Mouse (Mus musculus): ENCODE results near the gene Gatad2a. TPM values are rescaled to one million over a fixed set of nuclear protein-coding genes. Genes with fewer than 3 reads are reported as not detected.
"Not testable (repeated sequence)": the region's sequence is repeated elsewhere in the genome, so short reads cannot be mapped to it uniquely, and the experiment has no call there.

Gatad2a gene
- polyA plus RNA-seq, 1 experiment: 51.1 TPM

- no peak for DNase-seq (ENCODE audit: low read depth)
These were observed 785 bp downstream of the Gatad2a start for GRCm38 (mm10) chr8:69995422-69995775.

DNA sequence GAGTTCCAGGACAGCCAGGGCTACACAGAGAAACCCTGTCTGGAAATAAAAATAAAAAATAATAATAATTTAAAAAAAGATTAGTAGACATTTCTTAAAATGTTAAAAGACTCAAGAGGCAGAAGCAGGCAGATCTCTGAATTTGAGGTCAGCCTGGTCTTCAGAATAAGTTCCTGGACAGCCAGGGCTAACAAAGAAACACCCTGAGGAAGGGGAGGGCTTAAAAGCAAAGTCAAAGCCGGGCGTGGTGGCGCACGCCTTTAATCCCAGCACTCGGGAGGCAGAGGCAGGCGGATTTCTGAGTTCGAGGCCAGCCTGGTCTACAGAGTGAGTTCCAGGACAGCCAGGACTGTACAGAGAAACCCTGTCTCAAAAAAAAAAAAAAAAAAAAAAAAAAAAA, 7.2 kb downstream of the Gatad2a start:
- DNase-seq (ENCODE audit: low read depth): not testable (repeated sequence)

DNA sequence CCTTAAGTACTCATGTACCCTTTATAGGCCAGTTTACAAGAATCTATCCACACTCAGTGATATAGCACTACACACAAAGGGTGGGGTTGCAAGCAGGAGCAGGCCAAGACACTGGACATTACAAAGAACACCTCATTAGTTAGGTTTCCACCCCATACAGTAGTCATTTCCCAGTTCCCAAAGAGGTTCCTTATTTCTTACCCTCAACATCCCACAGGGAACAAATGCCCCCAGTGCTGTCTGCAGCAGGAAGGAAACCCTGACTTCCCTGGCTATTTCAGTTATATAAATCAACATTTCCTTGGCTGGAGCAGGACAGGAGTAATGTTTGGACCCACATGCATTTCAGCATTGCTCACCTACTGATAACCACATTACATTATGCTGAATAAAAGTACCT, 8.4 kb downstream of the Gatad2a start:
- no peak for DNase-seq (ENCODE audit: low read depth)

- DNase-seq (ENCODE audit: low read depth): no peak
These were observed 11.2 kb downstream of the Gatad2a start for GRCm38 (mm10) chr8:69984876-69985553.

DNA sequence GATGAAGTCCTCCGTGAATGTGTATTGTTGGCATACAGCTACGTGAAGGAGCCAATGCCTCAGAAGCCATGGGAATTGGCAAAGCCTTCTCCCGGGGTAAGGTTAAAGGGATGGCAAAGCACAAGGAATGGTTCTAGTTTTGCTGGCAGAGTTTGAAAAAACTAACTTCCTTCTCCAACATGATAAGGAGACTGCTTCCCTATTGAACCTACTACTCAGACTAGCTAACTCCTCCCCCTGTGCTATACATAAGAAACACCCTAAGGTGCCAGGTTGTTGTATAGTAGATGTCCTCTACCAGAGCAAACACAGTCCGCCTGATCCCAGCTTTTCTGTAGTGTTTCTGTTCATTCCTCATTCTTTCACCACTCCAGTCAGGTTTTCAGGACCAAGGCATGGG, 17.7 kb downstream of the Gatad2a start:
- DNase-seq (ENCODE audit: low read depth): no peak

GRCm38 (mm10) chr8:69974806-69975205, 21.4 kb downstream of the Gatad2a start:
- no peak for DNase-seq (ENCODE audit: low read depth)

- no peak for DNase-seq (ENCODE audit: low read depth)
These were observed 22.0 kb downstream of the Gatad2a start for GRCm38 (mm10) chr8:69974194-69974614.

GRCm38 (mm10) chr8:69973442-69974161, 22.6 kb downstream of the Gatad2a start:
- DNase-seq (ENCODE audit: low read depth): no peak

DNA sequence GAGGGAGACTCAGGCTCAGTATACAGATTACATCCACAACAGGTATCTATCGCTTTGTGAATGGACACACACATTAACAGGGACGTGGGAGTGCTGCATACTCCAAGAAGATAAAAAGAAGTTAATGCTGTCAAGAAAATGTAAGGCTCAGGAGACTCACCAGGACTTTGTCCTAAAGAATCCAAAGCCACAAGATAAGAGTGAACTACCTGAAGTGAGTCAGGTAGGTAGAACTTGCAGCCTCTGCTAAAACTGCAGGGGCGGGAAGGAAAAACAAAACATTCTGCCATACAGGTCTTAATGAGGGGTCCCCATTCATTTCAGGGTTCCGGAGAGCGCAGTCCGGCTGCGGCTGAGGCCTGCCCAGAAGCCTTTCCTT, 23.1 kb downstream of the Gatad2a start:
- no peak for DNase-seq (ENCODE audit: low read depth)

- peak; percentile 83 for DNase-seq (ENCODE audit: low read depth)
These were observed 25.3 kb downstream of the Gatad2a start for GRCm38 (mm10) chr8:69970880-69971279.

DNA sequence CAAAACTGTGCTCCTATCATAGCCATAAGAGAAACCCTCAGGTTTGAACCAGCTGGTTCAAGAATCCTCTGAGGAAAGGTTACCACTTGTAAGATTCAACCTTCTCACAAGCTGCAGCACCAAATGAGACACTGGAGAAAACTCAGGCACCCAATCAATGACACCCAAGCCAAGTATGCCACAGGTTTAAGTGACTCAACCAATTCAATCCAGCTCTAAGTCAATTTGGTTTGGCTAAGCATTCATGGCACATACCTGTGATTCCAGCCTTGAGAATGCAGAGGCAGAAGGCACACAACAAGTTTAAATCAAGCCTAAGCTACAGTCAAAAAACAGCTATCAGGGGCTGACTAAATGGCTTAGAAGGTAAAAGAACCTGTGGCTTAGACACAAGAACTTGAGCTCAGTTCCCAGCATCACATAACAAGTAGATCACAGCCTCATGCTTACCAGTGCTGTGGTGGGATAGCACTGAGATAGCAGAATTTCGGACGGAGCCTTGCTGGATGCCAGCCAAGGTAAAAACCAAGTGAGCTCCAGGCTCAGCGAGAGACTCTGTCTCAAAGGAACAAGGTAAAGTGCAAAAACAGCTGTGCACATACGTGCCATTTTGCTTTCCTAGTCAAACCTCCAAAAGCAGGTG, 28.8 kb downstream of the Gatad2a start:
- no peak for DNase-seq (ENCODE audit: low read depth)

DNA sequence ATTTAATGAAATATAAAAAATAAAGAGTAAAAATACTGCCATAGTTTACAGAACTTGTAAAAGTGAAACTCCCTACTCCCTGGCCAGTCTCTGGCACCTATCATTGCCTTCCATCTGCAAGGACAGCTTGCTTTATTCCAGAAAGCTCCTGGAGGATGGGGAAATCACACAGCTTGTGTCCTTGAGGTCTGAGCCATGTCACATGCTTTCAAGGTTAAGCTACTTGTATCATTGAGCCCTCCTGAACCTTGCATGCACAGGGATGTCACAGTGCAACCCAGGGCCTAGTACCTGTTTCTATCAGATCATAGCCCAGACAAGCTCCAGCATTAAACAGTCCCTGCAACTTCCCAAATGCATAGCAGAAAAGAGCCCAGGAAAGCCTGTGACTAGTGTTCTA, 36.9 kb downstream of the Gatad2a start:
- no peak for DNase-seq (ENCODE audit: low read depth)

DNA sequence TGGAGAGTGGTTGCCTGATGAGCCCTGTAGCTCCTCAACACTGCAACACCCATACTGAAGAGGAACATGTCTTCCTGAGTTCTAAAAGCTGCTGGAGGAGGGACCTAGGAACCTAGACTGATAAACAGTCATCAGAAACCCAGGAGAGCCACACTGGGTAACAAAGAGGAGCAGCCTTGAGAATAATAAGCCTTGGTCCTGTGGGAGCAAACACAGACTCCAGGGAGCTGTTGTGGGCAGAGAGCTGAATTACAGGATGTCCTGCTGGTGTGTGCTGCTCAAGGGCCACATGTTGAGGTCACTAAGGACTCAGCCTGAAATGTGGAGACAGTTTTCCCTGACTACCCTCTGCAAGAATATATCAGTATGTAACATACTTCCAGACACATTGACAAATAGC, 38.3 kb downstream of the Gatad2a start:
- no peak for DNase-seq (ENCODE audit: low read depth)

- no peak for DNase-seq (ENCODE audit: low read depth)
These were observed 38.8 kb downstream of the Gatad2a start for GRCm38 (mm10) chr8:69957419-69957818.

DNA sequence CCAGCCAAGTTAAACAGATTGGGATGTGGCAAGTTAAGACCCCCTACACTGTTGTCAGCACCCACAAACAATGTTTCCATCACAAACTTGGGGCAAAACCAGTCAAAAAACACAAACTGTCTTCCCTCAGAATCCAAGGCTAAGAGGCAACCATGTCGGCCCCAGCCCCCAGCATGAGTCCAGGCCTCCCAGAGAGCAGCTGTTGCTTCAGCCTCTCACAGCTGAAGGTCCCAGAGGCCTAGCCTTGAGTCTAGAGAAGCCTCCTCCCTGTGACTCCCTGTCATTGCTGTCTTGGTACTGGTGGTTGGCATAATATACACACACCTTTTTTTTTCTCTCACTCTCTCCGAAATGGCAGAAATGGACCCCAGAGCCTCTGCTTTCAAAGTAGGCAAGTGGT, 39.5 kb downstream of the Gatad2a start:
- DNase-seq (ENCODE audit: low read depth): no peak

DNA sequence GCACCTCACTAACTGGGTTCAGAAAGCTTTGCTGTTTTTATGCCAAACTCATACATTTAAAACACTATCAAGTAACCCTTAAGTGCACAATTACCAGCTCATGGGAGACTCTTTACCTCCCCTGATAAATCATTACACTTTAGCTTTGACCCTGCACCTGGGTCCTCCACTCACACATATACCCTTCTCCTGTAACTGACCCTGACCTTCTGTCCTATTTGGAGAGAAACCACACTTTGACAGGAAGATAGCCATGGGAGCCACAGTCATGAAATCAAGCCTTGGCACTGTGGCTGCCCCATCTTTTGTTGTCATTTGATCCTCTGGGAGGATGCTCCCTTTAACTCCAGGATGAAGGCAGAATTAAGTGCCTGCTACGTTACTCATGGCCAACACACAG, 41.5 kb downstream of the Gatad2a start:
- no peak for DNase-seq (ENCODE audit: low read depth)

- no peak for DNase-seq (ENCODE audit: low read depth)
These were observed 42.0 kb downstream of the Gatad2a start for GRCm38 (mm10) chr8:69954213-69954612.

DNA sequence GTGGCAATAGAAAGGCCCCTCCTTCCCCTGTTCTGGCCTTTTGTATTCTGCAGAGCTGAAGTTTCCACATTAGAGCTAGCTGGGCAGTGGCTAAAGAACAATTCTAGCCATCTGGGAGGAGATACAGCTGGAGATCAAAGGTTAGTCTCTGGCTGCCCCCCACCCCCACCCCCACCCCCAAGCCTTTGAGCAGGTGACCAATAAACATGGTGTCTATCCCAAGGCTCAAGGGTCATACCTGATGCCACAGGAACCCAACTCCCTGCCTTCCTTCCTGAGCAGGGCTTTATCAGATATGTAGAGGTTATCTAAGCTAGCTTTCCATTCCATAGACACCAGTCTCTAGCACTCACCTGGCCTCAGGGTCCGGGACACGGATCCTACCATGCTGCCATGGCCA, 45.9 kb downstream of the Gatad2a start:
- DNase-seq (ENCODE audit: low read depth): no peak

DNA sequence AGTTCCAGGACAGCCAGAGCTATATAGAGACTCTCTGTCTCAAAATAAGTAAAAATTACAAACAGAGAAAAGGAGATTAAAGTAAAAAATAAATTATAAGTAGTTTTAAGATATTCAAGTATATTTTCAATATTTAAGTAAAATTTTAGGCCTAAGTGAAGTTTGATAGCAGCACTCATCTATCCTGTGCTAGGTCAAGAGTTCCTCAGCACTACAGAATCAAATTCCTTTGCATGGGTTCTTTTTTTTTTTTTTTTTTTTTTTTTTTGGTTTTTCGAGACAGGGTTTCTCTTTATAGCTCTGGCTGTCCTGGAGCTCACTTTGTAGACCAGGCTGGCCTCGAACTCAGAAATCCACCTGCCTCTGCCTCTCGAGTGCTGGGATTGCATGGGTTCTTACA, 53.7 kb downstream of the Gatad2a start:
- DNase-seq (ENCODE audit: low read depth): not testable (repeated sequence)

DNA sequence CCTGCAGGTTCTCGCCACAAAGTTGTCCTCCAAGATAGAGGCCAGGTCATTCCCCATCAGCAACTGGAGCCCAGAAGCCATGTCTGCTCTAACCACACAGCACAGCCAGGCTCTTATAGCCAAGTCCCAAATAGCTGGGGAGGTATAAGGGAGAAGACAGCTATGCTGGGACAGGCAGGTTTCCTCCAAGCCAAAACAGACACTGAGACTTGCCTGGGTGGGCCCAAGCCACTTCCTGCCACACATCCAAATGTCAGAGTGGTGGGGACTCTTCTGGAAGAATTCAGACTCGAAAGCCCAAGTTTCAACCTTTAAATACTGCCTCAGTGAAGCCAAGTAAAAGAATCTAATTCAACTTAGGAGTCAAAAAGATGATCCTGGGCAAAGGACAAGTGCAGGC, 55.8 kb downstream of the Gatad2a start:
- DNase-seq (ENCODE audit: low read depth): no peak

GRCm38 (mm10) chr8:69939633-69940032, 56.6 kb downstream of the Gatad2a start:
- no peak for DNase-seq (ENCODE audit: low read depth)

DNA sequence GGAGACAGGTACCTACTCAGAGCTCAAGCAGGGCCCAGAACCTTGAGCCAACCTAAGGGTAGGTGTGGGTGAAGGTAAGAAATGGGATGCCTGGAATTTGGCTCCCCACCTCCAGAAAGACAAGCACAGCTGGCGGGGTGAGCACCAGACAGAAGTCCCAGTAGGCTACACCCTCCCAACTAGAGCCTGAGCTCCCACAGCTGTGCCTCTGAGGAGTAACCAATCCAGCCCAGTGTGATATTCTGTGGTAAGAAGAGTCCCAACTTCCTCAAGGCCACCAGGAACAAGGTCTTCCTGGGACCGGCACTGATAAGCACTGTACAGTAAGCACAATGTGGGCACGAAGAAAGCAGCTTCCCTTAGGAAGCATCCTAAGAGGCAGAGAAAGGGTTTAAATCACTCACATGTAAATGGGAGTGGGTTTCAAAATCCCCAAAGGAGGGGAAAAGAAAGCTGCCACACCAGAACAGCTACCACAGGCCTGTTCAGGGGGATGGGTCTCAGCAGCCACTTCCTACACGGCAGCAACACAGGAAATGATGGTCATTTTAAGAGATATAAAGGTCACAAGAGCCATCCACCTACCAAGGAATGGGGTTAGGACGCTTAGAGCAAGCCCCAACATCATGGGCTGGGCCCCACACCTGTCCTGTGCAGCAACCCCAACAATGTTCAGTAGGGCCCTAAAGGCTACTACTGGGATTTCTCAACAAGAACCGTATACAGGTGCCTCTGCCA, 57.8 kb downstream of the Gatad2a start:
- no peak for DNase-seq (ENCODE audit: low read depth)

Measured in gonadal fat pad, adult 2 months (tissue).